Mouse (Mus musculus) left cerebral cortex, postnatal 36 days (tissue): Measurements from ENCODE around the gene Ppfia4. TPM values are rescaled to one million over a fixed set of nuclear protein-coding genes. Genes with fewer than 3 reads are reported as not detected.

Experiments
- DNase-seq, 2 experiments: peaks; one replicate each; pipeline ENCODE4 v3.0.0; 2021 to 2022; ENCODE audit warnings: low spot score in 2 of 2, mixed read lengths in 1 of 2
- intact Hi-C: fragments of 180-260 bp; cut with DNase I; formaldehyde crosslinking; loops from one replicate; pipeline ENCODE4 v1.15.1; 2025
- total RNA-seq, 2 experiments: library from RNA; stranded (reverse); gene quantifications; 2 replicates each; pipeline ENCODE4 v1.2.3; 2021

Ppfia4 gene
- total RNA-seq, 2 experiments from 2014 or later = 48.4 to 49.5 TPM

DNA sequence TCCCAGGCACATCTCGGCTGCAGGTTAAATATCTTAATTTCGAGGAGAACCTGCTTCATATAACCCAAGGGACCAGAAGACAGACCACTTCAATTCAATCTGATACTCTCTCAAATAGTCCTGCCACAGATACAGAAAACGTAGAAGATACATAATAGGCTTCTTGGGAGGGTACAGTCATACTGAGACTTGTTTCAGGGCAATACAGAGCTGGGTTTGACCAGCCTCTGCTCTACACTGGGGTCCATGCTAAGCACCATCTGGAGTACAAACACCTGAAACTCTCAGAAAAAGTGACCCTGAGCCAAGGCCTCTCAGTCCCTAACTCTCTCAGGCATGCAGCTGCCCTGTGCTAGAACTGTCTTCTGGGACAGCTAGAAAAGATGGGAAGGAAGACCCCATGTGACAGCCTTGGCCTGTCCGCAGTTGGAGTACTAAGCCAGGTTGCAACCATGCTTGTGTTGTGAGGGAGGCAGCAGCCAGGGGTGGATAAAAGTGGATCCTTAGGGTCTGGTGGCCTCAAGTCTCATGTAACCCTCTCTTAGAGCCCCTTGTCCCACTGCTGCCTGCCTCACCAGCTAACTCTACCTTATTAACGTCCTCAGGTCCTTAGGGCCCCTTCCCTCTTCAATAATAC lies 9.0 kb upstream of the Ppfia4 start:
- intact Hi-C loops = no loop called here
- no peak for DNase-seq

DNA sequence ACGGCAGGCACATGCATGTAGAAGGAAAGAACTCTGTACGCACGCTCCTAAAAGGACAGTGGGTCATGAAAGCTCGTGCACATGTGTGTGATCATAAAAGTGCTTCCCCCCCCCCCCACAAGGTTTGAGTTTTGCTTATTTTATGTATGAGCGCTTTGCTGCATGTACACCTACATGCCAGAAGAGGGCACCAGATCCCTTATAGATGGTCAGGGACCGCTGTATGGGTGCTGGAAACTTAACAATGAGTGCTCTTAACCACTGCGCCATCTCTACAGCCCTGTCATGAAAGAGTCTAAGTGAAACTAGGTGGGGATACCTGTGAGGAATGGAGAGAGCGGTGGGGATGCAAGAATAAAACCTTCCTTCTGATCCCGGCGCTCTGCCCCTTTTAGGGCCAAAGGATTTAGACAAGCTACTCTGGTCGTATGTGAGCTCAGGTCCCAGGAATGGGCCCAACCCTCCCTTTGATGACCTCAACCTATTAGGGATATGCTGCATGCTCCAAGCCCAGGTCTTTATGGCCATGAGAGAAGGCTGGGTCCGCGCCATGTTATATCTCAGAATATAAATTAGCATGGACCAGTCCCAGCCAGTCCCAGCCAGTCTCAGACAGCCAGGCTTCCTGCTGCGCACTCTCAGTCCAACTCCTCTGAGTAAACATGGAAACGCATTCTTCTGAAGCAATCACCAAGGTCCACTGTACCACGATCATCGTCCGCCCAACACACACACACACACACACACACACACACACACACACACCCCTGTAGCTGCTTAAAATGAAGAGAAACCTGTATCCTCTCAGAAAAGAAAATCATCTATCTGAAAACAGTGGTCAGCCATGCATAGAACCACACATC lies 7.3 kb upstream of the Ppfia4 start:
- DNase-seq = no peak
- intact Hi-C loops = no loop called here

GRCm38 (mm10) chr1:134339162-134339561 lies 6.4 kb upstream of the Ppfia4 start:
- intact Hi-C loops = no loop called here
- DNase-seq = no peak

GRCm38 (mm10) chr1:134336958-134337710 lies 4.4 kb upstream of the Ppfia4 start:
- no peak for DNase-seq
- intact Hi-C loops = no loop called here

- no peak for DNase-seq
- intact Hi-C loops = no loop called here
These were observed 3.4 kb upstream of the Ppfia4 start for GRCm38 (mm10) chr1:134335924-134336810.

DNA sequence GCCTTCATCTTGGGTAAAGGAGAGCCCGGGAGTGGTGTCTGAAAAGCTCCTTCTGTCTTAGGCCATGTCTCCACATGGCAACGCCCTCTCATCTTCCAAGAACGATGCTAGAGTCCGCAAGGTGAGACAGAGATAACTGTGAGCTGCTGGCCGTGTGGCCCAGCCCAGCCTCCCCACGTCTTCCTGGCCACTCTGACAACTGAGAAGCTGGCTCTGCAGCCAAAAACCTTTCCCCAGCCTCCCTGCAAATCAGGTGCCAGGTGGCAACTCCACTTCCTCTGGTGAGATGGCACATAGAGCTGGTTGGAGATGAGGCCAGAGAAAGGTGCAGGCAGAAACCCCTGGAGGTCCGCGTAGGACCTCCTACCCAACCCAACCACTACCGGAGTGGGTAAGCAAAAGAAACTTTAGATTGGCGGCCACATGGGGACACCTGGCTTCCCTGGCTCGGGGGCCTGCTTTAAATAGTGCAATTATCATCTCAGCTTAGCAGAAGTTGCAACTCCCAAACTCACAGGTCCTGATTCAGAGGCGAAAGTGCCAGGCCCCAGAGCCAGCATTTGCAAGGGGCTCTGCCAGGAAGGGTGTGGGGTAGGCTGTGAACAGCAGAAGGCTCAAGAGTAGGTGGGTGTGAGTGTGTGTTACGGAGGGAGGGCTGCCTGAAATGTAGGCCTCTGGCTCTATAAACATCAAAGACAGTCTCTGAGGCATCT lies 2.6 kb upstream of the Ppfia4 start:
- peak; percentile 55 to 75 for DNase-seq
- intact Hi-C loops = no loop called here

DNA sequence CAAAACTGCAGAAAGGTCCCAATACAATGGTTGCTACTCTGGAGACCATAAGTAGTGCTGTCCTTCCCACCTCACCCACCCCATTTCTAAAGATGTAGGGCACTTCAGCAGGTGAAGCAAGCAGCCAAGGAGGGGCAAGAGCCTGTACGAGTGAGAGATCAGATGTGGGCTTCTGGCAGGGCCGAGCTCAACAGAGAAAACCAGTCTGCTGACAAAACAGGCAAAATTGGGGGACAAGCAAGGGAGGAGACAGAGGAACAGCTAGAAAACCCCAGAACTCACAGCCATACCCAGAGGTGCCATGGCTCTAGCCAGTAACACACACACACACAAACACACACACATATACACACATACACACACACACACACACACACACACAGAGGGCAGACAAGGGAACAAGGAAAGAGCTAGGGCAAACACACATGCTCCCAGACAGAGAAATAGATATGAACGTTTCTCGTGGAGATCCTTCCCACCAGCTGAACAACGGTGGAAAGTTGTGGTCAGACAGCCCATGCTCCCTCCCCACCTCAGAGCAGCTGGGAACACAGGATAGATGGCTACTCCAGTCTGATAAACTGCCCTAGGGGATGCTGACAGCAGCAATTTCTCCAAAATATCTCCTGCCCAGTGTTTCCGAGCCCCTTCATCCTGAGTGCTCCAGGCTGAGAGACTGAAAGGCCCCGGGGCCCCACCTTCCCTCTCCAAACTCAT lies 1.5 kb upstream of the Ppfia4 start:
- intact Hi-C loops = loop anchor here (5.0 kb wide), 3 partner anchors 92 to 212 kb away; no protein-coding TSS in a partner anchor
- DNase-seq = no peak

GRCm38 (mm10) chr1:134333371-134334110 lies 813 bp upstream of the Ppfia4 start:
- intact Hi-C loops = loop anchor here (5.0 kb wide), 3 partner anchors 91 to 211 kb away; no protein-coding TSS in a partner anchor
- DNase-seq = no peak

DNA sequence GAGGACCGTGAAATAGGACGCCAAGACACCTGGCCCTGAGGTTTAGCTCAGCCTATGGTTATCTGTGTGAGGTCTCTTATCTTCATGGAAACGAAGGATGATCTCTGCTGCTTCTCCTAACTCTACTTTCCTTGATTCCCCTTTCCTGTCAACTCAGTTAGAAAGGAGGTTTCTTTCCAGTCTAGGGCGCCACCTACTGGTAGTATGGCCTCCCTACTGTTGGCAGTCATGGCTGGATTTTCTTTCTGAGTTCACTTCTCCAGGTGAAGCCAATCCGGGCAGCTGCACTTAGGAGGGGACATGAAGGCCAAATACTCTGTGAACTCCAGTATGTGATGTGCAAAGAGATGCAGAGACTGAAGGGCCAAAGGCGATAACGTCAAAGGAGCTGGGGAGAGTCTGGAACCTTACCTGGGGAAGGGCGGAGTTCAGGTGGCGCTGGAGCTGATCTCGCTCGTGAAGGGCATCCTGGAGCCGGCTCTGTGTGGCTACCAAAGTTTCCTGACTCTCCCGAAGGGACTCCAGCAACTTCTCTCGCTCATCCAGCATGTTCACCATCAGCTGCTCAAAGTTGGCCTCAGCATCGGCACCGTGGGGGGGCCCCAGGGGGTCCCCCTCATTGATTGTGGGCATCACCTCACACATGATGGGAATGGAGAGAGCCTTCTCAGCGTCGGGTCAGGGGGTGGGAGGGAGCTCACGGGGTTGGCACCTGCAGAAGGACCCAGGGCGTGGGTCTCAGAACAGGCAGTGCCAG lies 671 bp downstream of the Ppfia4 start:
- peak; percentile 69 to 81 for DNase-seq
- intact Hi-C loops = loop anchor here (5.0 kb wide), 3 partner anchors 90 to 210 kb away; no protein-coding TSS in a partner anchor

- intact Hi-C loops = no loop called here
These were observed 5.8 kb downstream of the Ppfia4 start for GRCm38 (mm10) chr1:134326841-134327346.

DNA sequence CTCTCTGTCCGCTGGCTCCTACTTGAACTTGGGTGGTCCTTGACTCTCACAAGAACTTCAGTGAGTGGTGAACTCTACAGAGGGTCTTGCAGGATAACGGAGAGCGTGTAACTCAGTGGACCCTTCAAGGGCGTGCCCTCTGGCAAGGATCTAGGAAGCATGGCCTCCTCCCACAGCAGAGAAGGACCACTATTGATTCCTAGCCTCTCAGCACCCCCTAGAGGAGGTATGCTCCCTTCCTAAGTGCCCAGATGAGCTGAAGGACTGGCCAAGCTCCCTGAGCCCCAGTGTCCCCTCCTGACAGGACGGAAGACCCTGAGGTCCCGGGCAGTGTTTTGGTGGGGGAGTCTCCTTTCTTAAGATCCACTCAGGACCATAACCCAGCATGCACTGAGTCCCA lies 10.1 kb downstream of the Ppfia4 start:
- no peak for DNase-seq
- intact Hi-C loops = loop anchor here (5.0 kb wide), 2 partner anchors 75 to 170 kb away; no protein-coding TSS in a partner anchor

More at GRCm38 (mm10) chr1:134326841-134327346, 5.8 kb downstream of the Ppfia4 start:
- DNase-seq = no peak

DNA sequence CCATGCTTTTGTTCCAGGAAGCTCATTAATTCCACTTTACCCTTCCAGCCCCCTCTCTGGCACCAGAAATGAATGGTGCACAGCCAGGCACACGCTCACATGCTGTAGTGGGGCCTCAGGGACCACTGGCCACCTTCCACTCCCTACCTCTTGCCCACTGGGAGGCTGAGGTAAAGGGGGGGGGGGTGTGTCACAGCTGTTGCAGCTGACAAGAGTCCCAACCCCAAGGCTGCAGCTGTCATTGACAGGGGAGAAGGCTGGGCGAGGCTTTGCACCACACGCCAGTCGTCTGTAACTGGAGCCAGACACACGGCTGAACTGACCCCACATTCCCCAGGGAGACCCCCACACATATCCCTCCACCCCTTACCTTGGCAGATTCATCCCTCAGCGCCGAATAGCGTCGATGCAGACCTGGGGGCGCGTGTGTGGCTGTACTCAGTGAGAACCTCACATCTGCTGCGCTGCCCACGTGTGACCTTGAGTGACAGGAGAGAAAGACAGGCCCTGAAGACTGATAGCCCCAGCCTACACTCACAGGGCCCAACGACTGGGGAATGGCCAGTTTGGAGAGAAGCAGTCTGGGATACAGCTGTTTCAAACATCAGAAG lies 11.9 kb downstream of the Ppfia4 start:
- no peak for DNase-seq
- intact Hi-C loops = loop anchor here (5.0 kb wide), 2 partner anchors 73 to 168 kb away; no protein-coding TSS in a partner anchor

DNA sequence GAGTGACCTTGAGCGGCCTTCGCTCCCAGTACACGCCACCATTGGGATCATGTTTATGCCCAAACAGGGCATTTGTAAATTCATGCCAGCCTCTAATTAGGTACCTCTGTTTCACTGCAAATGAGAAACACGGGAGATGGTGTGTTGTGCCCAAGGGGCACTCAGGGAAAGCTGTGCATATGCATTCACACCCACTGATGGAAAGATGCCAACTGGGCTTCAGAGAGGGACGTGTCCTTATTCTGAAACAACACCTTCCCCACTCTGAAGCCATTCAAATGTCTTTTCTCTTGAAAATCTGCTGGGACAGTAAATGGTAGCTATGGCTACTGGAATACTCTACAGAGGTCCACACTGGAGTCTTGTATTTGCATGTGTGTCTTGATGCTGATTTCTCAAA lies 14.5 kb downstream of the Ppfia4 start:
- intact Hi-C loops = no loop called here
- no peak for DNase-seq

DNA sequence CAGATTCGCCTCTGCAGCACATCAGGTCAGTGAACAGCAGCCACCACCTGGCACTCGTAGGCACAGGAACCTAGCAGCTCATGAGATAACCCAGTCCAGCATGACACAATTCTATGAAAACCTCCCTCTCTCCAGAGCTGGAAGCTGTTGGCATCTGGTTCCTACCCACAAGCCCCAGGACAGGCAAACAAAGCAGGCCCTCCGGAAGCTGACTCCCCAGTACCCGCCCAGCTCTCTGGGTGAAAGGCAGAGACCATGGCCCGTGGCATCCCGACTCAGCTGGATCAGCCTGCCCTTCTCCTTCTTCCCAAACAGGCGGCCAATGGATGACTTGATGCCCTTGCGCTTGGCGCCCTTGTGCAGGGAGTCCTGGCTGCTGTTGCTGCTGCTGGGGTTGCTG lies 16.4 kb downstream of the Ppfia4 start:
- no peak for DNase-seq
- intact Hi-C loops = no loop called here

GRCm38 (mm10) chr1:134315181-134315580 lies 17.5 kb downstream of the Ppfia4 start:
- intact Hi-C loops = no loop called here
- DNase-seq = no peak

- intact Hi-C loops = no loop called here
- DNase-seq = no peak
These were observed 21.0 kb downstream of the Ppfia4 start for GRCm38 (mm10) chr1:134311760-134312159.
